Mouse (Mus musculus): Measurements from ENCODE around the gene Slc16a1. TPM values are rescaled to one million over a fixed set of nuclear protein-coding genes. Genes with fewer than 3 reads are reported as not detected.

The Slc16a1 gene
- polyA plus RNA-seq, 1 experiment: 24.6 TPM

GRCm38 (mm10) chr3:104611951-104612350 is 26.5 kb upstream of the Slc16a1 start:
- H3K4me3 ChIP-seq (ENCODE audit: insufficient read depth, low read length): no peak overlapping the region
- no peak overlapping the region for H3K27ac ChIP-seq (ENCODE audit: insufficient read depth, low read length)
- peaks cover 1% of the 10 kb centered on the region; the same call in 1 of the 2 replicates for H3K4me1 ChIP-seq (ENCODE audit: control insufficient read depth, insufficient read depth, low read length)
- TF ChIP-seq CTCF (IDR thresholded peaks at IDR 0.05; ENCODE audit: extremely low read depth, insufficient read depth, low read length) (no peak), POLR2A (IDR thresholded peaks at IDR 0.05; ENCODE audit: extremely low read depth, insufficient read depth, low read length) (no peak)

- peaks cover 1% of the 10 kb centered on the region; the same call in 1 of the 2 replicates for H3K4me1 ChIP-seq (ENCODE audit: control insufficient read depth, insufficient read depth, low read length)
- TF ChIP-seq CTCF (IDR thresholded peaks at IDR 0.05; ENCODE audit: extremely low read depth, insufficient read depth, low read length): no peak
- no peak overlapping the region for H3K27ac ChIP-seq (ENCODE audit: insufficient read depth, low read length)
- H3K4me3 ChIP-seq (ENCODE audit: insufficient read depth, low read length): no peak overlapping the region
Observed at GRCm38 (mm10) chr3:104613102-104613501, 25.4 kb upstream of the Slc16a1 start.

GRCm38 (mm10) chr3:104614081-104614480 is 24.4 kb upstream of the Slc16a1 start:
- Histone ChIP-seq H3K4me1 (ENCODE audit: control insufficient read depth, insufficient read depth, low read length) (peaks cover 1% of the 10 kb centered on the region; the same call in 1 of the 2 replicates), H3K4me3 (ENCODE audit: insufficient read depth, low read length) (no peak overlapping the region), H3K27ac (ENCODE audit: insufficient read depth, low read length) (no peak overlapping the region)
- TF ChIP-seq CTCF (IDR thresholded peaks at IDR 0.05; ENCODE audit: extremely low read depth, insufficient read depth, low read length) (no peak), POLR2A (IDR thresholded peaks at IDR 0.05; ENCODE audit: extremely low read depth, insufficient read depth, low read length) (no peak)

GRCm38 (mm10) chr3:104615216-104615615 is 23.3 kb upstream of the Slc16a1 start:
- TF ChIP-seq CTCF (IDR thresholded peaks at IDR 0.05; ENCODE audit: extremely low read depth, insufficient read depth, low read length) (no peak), POLR2A (IDR thresholded peaks at IDR 0.05; ENCODE audit: extremely low read depth, insufficient read depth, low read length) (no peak)
- H3K4me1 ChIP-seq (ENCODE audit: control insufficient read depth, insufficient read depth, low read length): peaks cover 1% of the 10 kb centered on the region; the same call in 1 of the 2 replicates
- H3K27ac ChIP-seq (ENCODE audit: insufficient read depth, low read length): no peak overlapping the region
- no peak overlapping the region for H3K4me3 ChIP-seq (ENCODE audit: insufficient read depth, low read length)

GRCm38 (mm10) chr3:104616155-104616554 is 22.3 kb upstream of the Slc16a1 start:
- Histone ChIP-seq H3K4me1 (ENCODE audit: control insufficient read depth, insufficient read depth, low read length) (peaks cover 1% of the 10 kb centered on the region; the same call in 1 of the 2 replicates), H3K27ac (ENCODE audit: insufficient read depth, low read length) (no peak overlapping the region), H3K4me3 (ENCODE audit: insufficient read depth, low read length) (no peak overlapping the region)
- TF ChIP-seq CTCF (IDR thresholded peaks at IDR 0.05; ENCODE audit: extremely low read depth, insufficient read depth, low read length) (no peak), POLR2A (IDR thresholded peaks at IDR 0.05; ENCODE audit: extremely low read depth, insufficient read depth, low read length) (no peak)

GRCm38 (mm10) chr3:104621841-104622240 is 16.6 kb upstream of the Slc16a1 start:
- Histone ChIP-seq H3K27ac (ENCODE audit: insufficient read depth, low read length) (no peak overlapping the region), H3K4me1 (ENCODE audit: control insufficient read depth, insufficient read depth, low read length) (no peaks in the 10 kb centered on the region), H3K4me3 (ENCODE audit: insufficient read depth, low read length) (no peak overlapping the region)
- no peak for TF ChIP-seq POLR2A (IDR thresholded peaks at IDR 0.05; ENCODE audit: extremely low read depth, insufficient read depth, low read length)
- TF ChIP-seq CTCF (IDR thresholded peaks at IDR 0.05; ENCODE audit: extremely low read depth, insufficient read depth, low read length): no peak

- Histone ChIP-seq H3K4me3 (ENCODE audit: insufficient read depth, low read length) (no peak overlapping the region), H3K27ac (ENCODE audit: insufficient read depth, low read length) (no peak overlapping the region), H3K4me1 (ENCODE audit: control insufficient read depth, insufficient read depth, low read length) (no peaks in the 10 kb centered on the region)
- TF ChIP-seq CTCF (IDR thresholded peaks at IDR 0.05; ENCODE audit: extremely low read depth, insufficient read depth, low read length) (no peak), POLR2A (IDR thresholded peaks at IDR 0.05; ENCODE audit: extremely low read depth, insufficient read depth, low read length) (no peak)
Observed at GRCm38 (mm10) chr3:104629810-104630209, 8.7 kb upstream of the Slc16a1 start.

- Histone ChIP-seq H3K4me3 (ENCODE audit: insufficient read depth, low read length) (no peak overlapping the region), H3K4me1 (ENCODE audit: control insufficient read depth, insufficient read depth, low read length) (no peaks in the 10 kb centered on the region), H3K27ac (ENCODE audit: insufficient read depth, low read length) (no peak overlapping the region)
- TF ChIP-seq CTCF (IDR thresholded peaks at IDR 0.05; ENCODE audit: extremely low read depth, insufficient read depth, low read length) (no peak), POLR2A (IDR thresholded peaks at IDR 0.05; ENCODE audit: extremely low read depth, insufficient read depth, low read length) (no peak)
Observed at GRCm38 (mm10) chr3:104630941-104631340, 7.5 kb upstream of the Slc16a1 start.

- H3K4me3 ChIP-seq (ENCODE audit: insufficient read depth, low read length): no peak overlapping the region
- H3K27ac ChIP-seq (ENCODE audit: insufficient read depth, low read length): no peak overlapping the region
- H3K4me1 ChIP-seq (ENCODE audit: control insufficient read depth, insufficient read depth, low read length): no peaks in the 10 kb centered on the region; the same call in 1 of the 2 replicates
- no peak for TF ChIP-seq CTCF (IDR thresholded peaks at IDR 0.05; ENCODE audit: extremely low read depth, insufficient read depth, low read length)
- TF ChIP-seq POLR2A (IDR thresholded peaks at IDR 0.05; ENCODE audit: extremely low read depth, insufficient read depth, low read length): no peak
Observed at GRCm38 (mm10) chr3:104632560-104633162, 5.8 kb upstream of the Slc16a1 start.

- TF ChIP-seq POLR2A (IDR thresholded peaks at IDR 0.05; ENCODE audit: extremely low read depth, insufficient read depth, low read length): no peak
- no peak for TF ChIP-seq CTCF (IDR thresholded peaks at IDR 0.05; ENCODE audit: extremely low read depth, insufficient read depth, low read length)
- H3K27ac ChIP-seq (ENCODE audit: insufficient read depth, low read length): no peak overlapping the region
- H3K4me3 ChIP-seq (ENCODE audit: insufficient read depth, low read length): no peak overlapping the region
- no peaks in the 10 kb centered on the region; the same call in 1 of the 2 replicates for H3K4me1 ChIP-seq (ENCODE audit: control insufficient read depth, insufficient read depth, low read length)
Observed at GRCm38 (mm10) chr3:104636491-104636890, 2.0 kb upstream of the Slc16a1 start.

All from cortical plate, adult 2 months (tissue).